Mouse (Mus musculus) liver, embryonic 12.5 days (tissue): ENCODE measurements at regions not wholly inside any gene's neighbourhood (a gene's known extent, or its start where the extent isn't known, plus 50 kb on each side); places are given as distances from the start of the nearest gene placed in this dataset.

Experiments used
- ATAC-seq: fragments of 200-750 bp; cut with Nextera tagmentation; 2 replicates; pipeline ENCODE4 v1.8.0; 2017; ENCODE audit warnings: moderate number of reproducible peaks, mild to moderate bottlenecking, moderate library complexity
- H3K27ac ChIP-seq: fragments of 300-500 bp; sonication (generic); 2 replicates; pipeline ENCODE4 v1.5.1; 2016; ENCODE audit warnings: mild to moderate bottlenecking
- H3K27me3 ChIP-seq: fragments of 300-500 bp; sonication (generic); replicated peaks from 2 replicates; pipeline ENCODE4 v1.6.1; 2016; ENCODE audit warnings: mild to moderate bottlenecking, moderate library complexity
- H3K36me3 ChIP-seq: fragments of 300-500 bp; sonication (generic); 2 replicates; pipeline ENCODE4 v1.6.1; 2016; ENCODE audit warnings: mild to moderate bottlenecking, moderate library complexity
- H3K4me1 ChIP-seq: fragments of 300-500 bp; sonication (generic); 2 replicates; pipeline ENCODE4 v1.6.1; 2016
- H3K4me2 ChIP-seq: fragments of 300-500 bp; sonication (generic); 2 replicates; pipeline ENCODE4 v1.6.1; 2016; ENCODE audit warnings: mild to moderate bottlenecking, moderate library complexity
- H3K4me3 ChIP-seq: fragments of 300-500 bp; sonication (generic); 2 replicates; pipeline ENCODE4 v1.5.1; 2016; ENCODE audit warnings: mild to moderate bottlenecking, moderate library complexity
- H3K9ac ChIP-seq: fragments of 300-500 bp; sonication (generic); 2 replicates; pipeline ENCODE4 v1.6.1; 2016; ENCODE audit warnings: mild to moderate bottlenecking, moderate library complexity
- H3K9me3 ChIP-seq: fragments of 300-500 bp; sonication (generic); replicated peaks from 2 replicates; pipeline ENCODE4 v1.6.1; 2016; ENCODE audit warnings: mild to moderate bottlenecking, moderate library complexity
- WGBS: fragments of 180-500 bp; shearing (Covaris S2); methylation state at CpG from one replicate; pipeline ENCODE4 v1.1.7; 2016; ENCODE audit not compliant: insufficient replicate concordance; 5-methylcytosine and 5-hydroxymethylcytosine counted together

- no peak overlapping the region for H3K9ac ChIP-seq
- H3K36me3 ChIP-seq = no peaks in the 10 kb centered on the region
- H3K27ac ChIP-seq = no peak overlapping the region
- no peak overlapping the region for H3K4me3 ChIP-seq
- no peak for ATAC-seq
- no peaks in the 10 kb centered on the region for H3K9me3 ChIP-seq
- no peaks in the 10 kb centered on the region for H3K27me3 ChIP-seq
- WGBS = 74% methylated on average over 15 of the region's 15 CpGs
- H3K4me2 ChIP-seq = no peak overlapping the region
- H3K4me1 ChIP-seq = no peaks in the 10 kb centered on the region
These were observed 62.4 kb upstream of the Man1a2 start for GRCm38 (mm10) chr3:100747421-100748308.

GRCm38 (mm10) chr3:100737660-100738059, 52.4 kb upstream of the Man1a2 start:
- Histone ChIP-seq H3K4me3 (no peak overlapping the region), H3K9ac (no peak overlapping the region), H3K36me3 (no peaks in the 10 kb centered on the region), H3K27ac (no peak overlapping the region), H3K27me3 (0 out of 2 replicates have a peak, but pooled peaks cover 4% of the 10 kb centered on the region), H3K4me2 (no peak overlapping the region), H3K9me3 (no peaks in the 10 kb centered on the region), H3K4me1 (no peaks in the 10 kb centered on the region)
- WGBS = 75% methylated on average over 7 of the region's 7 CpGs
- ATAC-seq = no peak

- Histone ChIP-seq H3K27me3 (0 out of 2 replicates have a peak, but pooled peaks cover 4% of the 10 kb centered on the region), H3K9me3 (no peaks in the 10 kb centered on the region), H3K9ac (no peak overlapping the region), H3K4me2 (no peak overlapping the region), H3K4me3 (no peak overlapping the region), H3K27ac (no peak overlapping the region), H3K4me1 (no peaks in the 10 kb centered on the region), H3K36me3 (no peaks in the 10 kb centered on the region)
- ATAC-seq = no peak
- 57% methylated on average over 3 of the region's 3 CpGs for WGBS
These were observed 51.2 kb upstream of the Man1a2 start for GRCm38 (mm10) chr3:100736539-100736938.
